Mouse (Mus musculus) myocyte (in vitro differentiated cells): ENCODE measurements around the gene Agl.

ENCODE experiments used
- MAX ChIP-seq: IDR thresholded peaks from one replicate; pipeline ENCODE4 v1.6.1; 2011; ENCODE audit warnings: low read depth, mild to moderate bottlenecking, control low read depth
- MYOD1 ChIP-seq, 3 experiments: IDR thresholded peaks; one replicate each; pipeline ENCODE4 v1.6.1; 2011; ENCODE audit warnings: control low read depth in 2 of 3, low read depth in 2 of 3, mild to moderate bottlenecking in 2 of 3, moderate library complexity in 1 of 3; ENCODE audit not compliant: insufficient read length in 2 of 3, control insufficient read depth in 1 of 3
- POLR2A ChIP-seq: IDR thresholded peaks from one replicate; pipeline ENCODE4 v1.6.1; 2011; ENCODE audit warnings: low read depth, mild to moderate bottlenecking, control low read depth, moderate library complexity; ENCODE audit not compliant: insufficient read length
- POLR2AphosphoS2 ChIP-seq: IDR thresholded peaks from one replicate; pipeline ENCODE4 v1.6.1; 2011; ENCODE audit warnings: low read depth, control low read depth; ENCODE audit not compliant: insufficient read length
- SRF ChIP-seq: IDR thresholded peaks from one replicate; pipeline ENCODE4 v1.6.1; 2011; ENCODE audit warnings: low read depth; ENCODE audit not compliant: control insufficient read depth, insufficient read length
- TCF12 ChIP-seq: IDR thresholded peaks from one replicate; pipeline ENCODE4 v1.6.1; 2011; ENCODE audit warnings: mild to moderate bottlenecking, control low read depth; ENCODE audit not compliant: poor library complexity, insufficient read depth, severe bottlenecking
- TCF3 ChIP-seq: IDR thresholded peaks from one replicate; pipeline ENCODE4 v1.6.1; 2011; ENCODE audit warnings: low read depth, control low read depth; ENCODE audit not compliant: insufficient read length
- USF1 ChIP-seq: IDR thresholded peaks from one replicate; pipeline ENCODE4 v1.6.1; 2011; ENCODE audit warnings: low read depth, mild to moderate bottlenecking, control low read depth, moderate library complexity

DNA sequence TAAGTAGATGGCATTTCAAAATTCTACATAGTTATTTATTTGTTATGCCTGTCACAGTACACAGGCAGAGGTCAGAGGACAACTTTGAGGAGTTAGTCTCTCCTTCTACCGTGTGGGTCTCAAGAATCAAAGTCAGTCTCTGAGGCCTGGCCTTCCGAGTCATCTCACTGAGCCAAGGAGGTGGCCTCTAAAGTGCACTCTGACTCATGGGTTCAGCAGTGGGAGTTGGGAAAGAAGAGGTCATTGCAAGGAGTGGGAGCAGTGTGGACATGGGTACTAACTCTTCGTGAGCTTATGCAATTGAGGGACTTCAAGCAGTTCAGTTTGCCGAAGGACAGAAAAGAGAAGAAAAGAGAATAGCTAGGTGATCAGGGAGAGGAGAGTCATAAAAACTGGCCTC lies 41.0 kb upstream of the Agl start:
- TF ChIP-seq USF1 (no peak), POLR2A (no peak), TCF3 (no peak), POLR2AphosphoS2 (no peak), SRF (no peak), MAX (no peak), MYOD1 (IDR thresholded peaks at IDR 0.05; ENCODE audit: control insufficient read depth in 1 of 3, insufficient read length in 2 of 3, low read depth in 2 of 3) (no peak), TCF12 (no peak)
